Mouse (Mus musculus): Measurements from ENCODE around the gene Klk10. TPM values are rescaled to one million over a fixed set of nuclear protein-coding genes. Genes with fewer than 3 reads are reported as not detected.

Gene Klk10
- polyA plus RNA-seq, 1 experiment = not detected

DNA sequence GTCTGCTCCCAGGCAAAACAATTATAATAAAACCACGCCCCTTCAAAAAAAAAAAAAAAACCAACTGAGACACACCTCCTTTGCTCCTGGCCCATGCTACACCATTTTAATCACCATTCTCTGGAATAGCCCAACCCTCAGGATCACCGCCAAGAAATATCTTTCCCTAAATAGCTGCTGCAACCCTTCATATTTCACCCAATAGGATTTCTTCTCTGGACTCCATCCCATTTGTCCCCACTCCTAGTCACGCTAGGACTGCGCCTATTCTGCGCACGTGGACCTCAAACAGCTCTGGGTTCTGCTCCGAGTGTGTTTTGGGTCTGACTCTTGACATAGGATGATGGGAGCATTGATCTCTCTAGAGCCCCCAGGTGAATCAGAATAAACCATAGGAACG lies 15.5 kb downstream of the Klk10 start:
- no peak overlapping the region for H3K27ac ChIP-seq (ENCODE audit: control insufficient read depth, insufficient read depth, low read depth, low read length)
- no peaks in the 10 kb centered on the region for H3K36me3 ChIP-seq (ENCODE audit: control insufficient read depth, insufficient read depth, low read length)
- H3K4me1 ChIP-seq (ENCODE audit: control insufficient read depth, insufficient read depth, low read length) = peaks cover 6% of the 10 kb centered on the region
- no peaks in the 10 kb centered on the region for H3K27me3 ChIP-seq (ENCODE audit: control insufficient read depth, insufficient read depth, low read length)
- TF ChIP-seq CTCF (IDR thresholded peaks at IDR 0.05; ENCODE audit: control insufficient read depth, insufficient read depth, insufficient replicate concordance, low read depth, low read length) = no peak
- TF ChIP-seq POLR2A (IDR thresholded peaks at IDR 0.05; ENCODE audit: control insufficient read depth, low read depth, low read length) = no peak
- no peak overlapping the region for H3K4me3 ChIP-seq (ENCODE audit: control insufficient read depth, low read depth, low read length)

DNA sequence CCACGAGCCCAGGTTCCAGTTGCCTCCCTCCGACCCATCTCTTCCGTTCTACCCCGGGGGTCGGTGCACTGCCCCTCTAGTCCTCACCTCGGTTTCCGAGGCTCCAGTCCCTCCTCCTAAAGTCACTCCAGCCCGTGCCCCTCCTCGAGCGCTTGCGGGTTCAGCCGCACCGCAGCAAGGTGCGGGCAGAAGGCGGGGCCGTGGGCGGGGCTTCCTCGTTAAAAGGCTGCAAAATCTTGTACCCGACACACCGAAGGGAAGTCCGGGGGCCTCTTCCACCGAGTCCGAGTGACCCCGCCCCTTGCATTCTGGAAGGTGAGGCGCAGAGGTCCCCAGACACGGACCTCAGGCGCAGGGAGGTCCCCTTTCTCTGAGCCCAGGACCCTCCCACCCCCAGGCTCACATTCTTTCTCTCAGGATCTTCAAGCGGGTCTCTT lies 16.5 kb downstream of the Klk10 start, which contains the start of gene Klk8:
Gene Klk8 (plus strand): TSS at position 245 of the 437 bp plus-strand sequence.
- H3K4me1 ChIP-seq (ENCODE audit: control insufficient read depth, insufficient read depth, low read length) = peaks cover 6% of the 10 kb centered on the region
- no peaks in the 10 kb centered on the region for H3K36me3 ChIP-seq (ENCODE audit: control insufficient read depth, insufficient read depth, low read length)
- H3K27ac ChIP-seq (ENCODE audit: control insufficient read depth, insufficient read depth, low read depth, low read length) = no peak within 1 kb of the TSS
- peak within 1 kb of the TSS; percentile 61 for H3K4me3 ChIP-seq (ENCODE audit: control insufficient read depth, low read depth, low read length)
- TF ChIP-seq CTCF (IDR thresholded peaks at IDR 0.05; ENCODE audit: control insufficient read depth, insufficient read depth, insufficient replicate concordance, low read depth, low read length) (no peak), POLR2A (IDR thresholded peaks at IDR 0.05; ENCODE audit: control insufficient read depth, low read depth, low read length) (no peak)
- no peaks in the 10 kb centered on the region for H3K27me3 ChIP-seq (ENCODE audit: control insufficient read depth, insufficient read depth, low read length)

DNA sequence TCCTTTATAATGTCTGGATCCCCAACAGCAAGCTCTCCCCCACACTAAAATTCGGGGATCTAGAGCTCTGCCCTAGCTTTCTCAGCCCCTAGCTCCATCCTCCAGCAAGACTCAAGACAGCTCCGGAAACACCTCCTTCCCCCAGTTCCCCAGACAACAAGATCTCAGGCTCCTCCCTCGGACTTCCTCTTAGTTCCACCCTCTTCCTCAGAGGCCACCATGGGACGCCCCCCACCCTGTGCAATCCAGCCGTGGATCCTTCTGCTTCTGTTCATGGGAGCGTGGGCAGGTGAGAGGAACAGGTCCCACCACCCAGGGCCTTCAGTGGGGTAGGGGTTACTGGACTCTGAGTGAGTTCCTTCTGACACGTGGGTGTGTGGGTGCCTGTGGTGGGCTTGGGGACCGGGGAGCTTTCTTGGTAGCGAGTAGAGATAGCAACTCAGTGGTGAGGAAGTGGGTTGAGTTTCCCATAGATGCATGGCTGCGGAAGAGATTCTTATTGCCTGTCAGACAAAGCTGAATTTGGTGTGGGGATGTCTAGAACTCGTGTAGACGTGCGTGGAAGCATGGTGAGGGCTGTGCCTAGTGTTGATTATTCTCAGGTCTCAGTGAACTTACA lies 17.1 kb downstream of the Klk10 start:
- Histone ChIP-seq H3K27ac (ENCODE audit: control insufficient read depth, insufficient read depth, low read depth, low read length) (no peak overlapping the region), H3K27me3 (ENCODE audit: control insufficient read depth, insufficient read depth, low read length) (no peaks in the 10 kb centered on the region), H3K4me3 (ENCODE audit: control insufficient read depth, low read depth, low read length) (no peak overlapping the region), H3K4me1 (ENCODE audit: control insufficient read depth, insufficient read depth, low read length) (peaks cover 6% of the 10 kb centered on the region), H3K36me3 (ENCODE audit: control insufficient read depth, insufficient read depth, low read length) (no peaks in the 10 kb centered on the region)
- no peak for TF ChIP-seq CTCF (IDR thresholded peaks at IDR 0.05; ENCODE audit: control insufficient read depth, insufficient read depth, insufficient replicate concordance, low read depth, low read length)

DNA sequence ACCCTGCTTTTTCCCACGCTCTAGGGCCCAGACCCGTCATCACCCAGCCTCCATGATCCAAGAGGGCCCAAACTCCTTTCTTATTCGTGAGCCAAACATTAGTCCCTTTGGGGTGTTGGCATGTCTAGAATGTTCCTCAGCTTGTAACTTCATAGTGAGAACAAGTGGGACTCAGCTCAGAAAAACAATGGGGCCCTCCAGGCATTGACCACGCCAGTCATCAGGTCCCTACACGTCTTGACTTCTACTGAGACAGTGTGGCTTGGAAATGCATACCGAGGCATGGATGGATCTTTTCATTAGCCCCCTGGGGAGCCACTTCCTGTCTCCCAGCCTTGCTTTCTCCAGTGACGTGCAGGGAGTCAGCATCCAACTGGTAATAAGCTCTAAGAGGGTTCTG lies 19.0 kb downstream of the Klk10 start:
- Histone ChIP-seq H3K27me3 (ENCODE audit: control insufficient read depth, insufficient read depth, low read length) (no peaks in the 10 kb centered on the region), H3K27ac (ENCODE audit: control insufficient read depth, insufficient read depth, low read depth, low read length) (no peak overlapping the region), H3K4me1 (ENCODE audit: control insufficient read depth, insufficient read depth, low read length) (peaks cover 6% of the 10 kb centered on the region), H3K4me3 (ENCODE audit: control insufficient read depth, low read depth, low read length) (no peak overlapping the region), H3K36me3 (ENCODE audit: control insufficient read depth, insufficient read depth, low read length) (no peaks in the 10 kb centered on the region)
- no peak for TF ChIP-seq CTCF (IDR thresholded peaks at IDR 0.05; ENCODE audit: control insufficient read depth, insufficient read depth, insufficient replicate concordance, low read depth, low read length)
- no peak for TF ChIP-seq POLR2A (IDR thresholded peaks at IDR 0.05; ENCODE audit: control insufficient read depth, low read depth, low read length)

DNA sequence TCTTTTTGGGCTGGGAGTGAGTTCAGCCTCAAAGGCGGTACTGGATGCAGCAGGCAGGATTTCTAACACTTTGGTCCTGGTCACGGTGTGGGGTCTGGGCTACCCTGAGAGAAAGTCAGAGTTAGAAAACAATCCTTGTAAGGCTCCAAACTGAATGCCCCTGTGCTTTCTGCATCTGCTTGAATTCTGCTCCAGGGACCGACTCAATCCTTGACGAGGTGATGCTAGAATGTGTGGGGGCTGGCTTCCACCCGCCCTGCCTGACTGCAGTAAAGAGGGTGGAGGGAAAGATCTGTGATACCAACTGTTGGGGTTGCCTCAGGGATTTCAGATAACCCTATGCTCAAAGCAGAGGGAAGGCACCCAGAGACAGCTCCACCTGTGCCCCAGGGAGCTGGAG lies 30.2 kb downstream of the Klk10 start, which contains the start of gene Klk7:
Gene Klk7 (plus strand): TSS at position 301 of the 400 bp plus-strand sequence.
- no peak within 1 kb of the TSS for H3K4me3 ChIP-seq (ENCODE audit: control insufficient read depth, low read depth, low read length)
- no peaks in the 10 kb centered on the region for H3K27me3 ChIP-seq (ENCODE audit: control insufficient read depth, insufficient read depth, low read length)
- TF ChIP-seq POLR2A (IDR thresholded peaks at IDR 0.05; ENCODE audit: control insufficient read depth, low read depth, low read length) (no peak), CTCF (IDR thresholded peaks at IDR 0.05; ENCODE audit: control insufficient read depth, insufficient read depth, insufficient replicate concordance, low read depth, low read length) (no peak)
- H3K36me3 ChIP-seq (ENCODE audit: control insufficient read depth, insufficient read depth, low read length) = no peaks in the 10 kb centered on the region
- no peaks in the 10 kb centered on the region for H3K4me1 ChIP-seq (ENCODE audit: control insufficient read depth, insufficient read depth, low read length)
- H3K27ac ChIP-seq (ENCODE audit: control insufficient read depth, insufficient read depth, low read depth, low read length) = no peak within 1 kb of the TSS

DNA sequence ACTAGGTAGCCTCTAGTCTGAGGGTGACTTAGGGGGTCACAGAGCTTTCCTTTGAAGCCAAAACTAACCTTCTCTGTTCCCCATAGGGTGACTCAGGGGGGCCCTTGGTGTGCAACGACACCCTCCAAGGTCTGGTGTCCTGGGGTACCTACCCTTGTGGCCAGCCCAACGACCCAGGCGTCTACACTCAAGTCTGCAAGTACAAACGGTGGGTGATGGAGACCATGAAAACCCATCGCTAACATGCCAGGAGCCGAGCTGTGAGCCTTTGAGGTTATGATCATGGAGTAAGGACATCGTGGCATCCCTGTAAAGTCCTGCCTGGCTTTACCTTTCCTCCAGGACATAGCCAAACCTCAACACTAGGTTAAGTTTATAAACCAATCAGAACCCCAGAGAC lies 34.4 kb downstream of the Klk10 start:
- H3K4me1 ChIP-seq (ENCODE audit: control insufficient read depth, insufficient read depth, low read length) = no peaks in the 10 kb centered on the region
- H3K27me3 ChIP-seq (ENCODE audit: control insufficient read depth, insufficient read depth, low read length) = no peaks in the 10 kb centered on the region
- H3K36me3 ChIP-seq (ENCODE audit: control insufficient read depth, insufficient read depth, low read length) = no peaks in the 10 kb centered on the region
- no peak overlapping the region for H3K4me3 ChIP-seq (ENCODE audit: control insufficient read depth, low read depth, low read length)
- no peak overlapping the region for H3K27ac ChIP-seq (ENCODE audit: control insufficient read depth, insufficient read depth, low read depth, low read length)
- TF ChIP-seq CTCF (IDR thresholded peaks at IDR 0.05; ENCODE audit: control insufficient read depth, insufficient read depth, insufficient replicate concordance, low read depth, low read length) = no peak
- no peak for TF ChIP-seq POLR2A (IDR thresholded peaks at IDR 0.05; ENCODE audit: control insufficient read depth, low read depth, low read length)

DNA sequence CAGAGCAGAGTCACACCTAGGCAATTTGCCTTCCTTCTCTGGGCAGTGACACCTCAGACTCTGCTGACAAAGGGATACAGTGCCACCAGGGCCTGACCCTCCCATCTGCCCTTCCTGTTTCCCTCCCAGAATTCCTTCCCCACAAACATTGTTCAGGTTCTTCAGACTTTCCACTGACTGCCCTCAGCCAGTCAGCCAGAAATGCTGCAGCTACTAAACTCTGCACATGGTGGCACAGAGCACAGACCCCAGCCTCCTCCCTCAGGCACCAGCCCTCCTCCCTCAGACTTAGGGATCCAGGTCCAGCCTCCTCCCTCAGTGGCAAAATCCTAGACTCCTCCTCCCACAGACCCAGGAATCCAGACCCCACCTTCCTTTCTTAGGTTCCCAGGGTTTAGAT lies 35.9 kb downstream of the Klk10 start:
- Histone ChIP-seq H3K27ac (ENCODE audit: control insufficient read depth, insufficient read depth, low read depth, low read length) (no peak overlapping the region), H3K4me1 (ENCODE audit: control insufficient read depth, insufficient read depth, low read length) (no peaks in the 10 kb centered on the region), H3K4me3 (ENCODE audit: control insufficient read depth, low read depth, low read length) (no peak overlapping the region), H3K27me3 (ENCODE audit: control insufficient read depth, insufficient read depth, low read length) (no peaks in the 10 kb centered on the region), H3K36me3 (ENCODE audit: control insufficient read depth, insufficient read depth, low read length) (no peaks in the 10 kb centered on the region)
- TF ChIP-seq POLR2A (IDR thresholded peaks at IDR 0.05; ENCODE audit: control insufficient read depth, low read depth, low read length) (no peak), CTCF (IDR thresholded peaks at IDR 0.05; ENCODE audit: control insufficient read depth, insufficient read depth, insufficient replicate concordance, low read depth, low read length) (no peak)

Data from testis, adult 2 months (tissue).